Mouse (Mus musculus) gastrocnemius, adult 18-20 months (tissue): ENCODE data around the gene Wnk1. TPM values are rescaled to one million over a fixed set of nuclear protein-coding genes. Genes with fewer than 3 reads are reported as not detected.

ENCODE experiments used
- DNase-seq: peaks from one replicate; pipeline ENCODE4 v3.0.0; 2021; ENCODE audit warnings: low spot score
- total RNA-seq, 2 experiments: library from RNA; stranded (reverse); gene quantifications; 2 replicates each; pipeline ENCODE4 v1.2.3; 2021

Wnk1 gene
- total RNA-seq, 2 experiments from 2014 or later = 301 to 376 TPM

GRCm38 (mm10) chr6:120042632-120043220 is 4.3 kb upstream of the Wnk1 start:
- no peak for DNase-seq

GRCm38 (mm10) chr6:120040557-120040857 is 2.0 kb upstream of the Wnk1 start:
- no peak for DNase-seq

GRCm38 (mm10) chr6:120039668-120040556 is 1.4 kb upstream of the Wnk1 start:
- peak; percentile 86 for DNase-seq

DNA sequence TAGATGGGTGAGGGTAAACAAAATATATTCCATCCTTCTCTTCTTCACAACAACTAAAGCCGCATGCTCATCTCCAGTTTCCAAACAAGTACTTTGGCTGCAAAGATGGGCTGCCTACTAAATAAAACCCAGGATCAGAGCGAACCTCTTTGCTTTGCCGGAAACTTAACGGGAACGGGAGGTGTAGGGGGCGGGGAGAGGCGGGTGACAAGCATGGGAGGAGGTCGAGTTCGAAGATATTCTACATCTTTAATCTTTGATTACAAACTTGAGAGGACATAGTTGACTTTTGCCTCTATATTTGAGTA is 738 bp upstream of the Wnk1 start:
- peak; percentile 33 for DNase-seq

- peak; percentile 65 for DNase-seq
Measured at GRCm38 (mm10) chr6:120037636-120038365, 671 bp downstream of the Wnk1 start.

DNA sequence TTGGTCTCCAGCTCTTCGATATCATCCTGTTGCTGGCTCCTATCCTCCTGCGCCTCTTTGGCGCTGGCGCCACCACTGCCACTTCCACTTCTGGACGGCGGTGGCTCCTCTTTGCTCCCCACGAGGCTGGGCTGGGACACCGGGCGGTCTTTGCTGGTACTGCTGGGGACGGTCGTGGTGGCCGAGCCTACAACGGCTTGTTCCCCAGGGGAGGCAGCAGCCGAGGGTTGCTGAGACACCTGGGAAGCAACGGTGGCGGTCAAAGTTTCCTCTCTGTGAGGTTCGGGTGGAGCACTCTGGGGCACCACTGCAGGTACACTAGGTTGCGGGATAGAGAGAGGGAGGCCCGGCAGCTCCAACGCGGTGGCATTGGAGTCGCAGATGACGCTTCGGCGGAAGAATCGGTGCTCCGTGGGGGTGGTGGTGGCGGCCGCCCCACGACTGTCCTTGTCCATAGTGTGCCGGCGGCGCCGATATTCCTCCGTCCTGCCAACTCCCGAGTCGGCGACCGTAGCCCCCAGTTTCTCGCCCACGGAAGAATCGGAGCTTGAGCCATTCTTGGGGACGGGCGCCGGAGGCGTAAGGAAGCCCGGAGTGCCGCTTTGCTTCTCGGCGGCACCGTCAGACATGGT is 1.4 kb downstream of the Wnk1 start:
- DNase-seq = peak; percentile 70

GRCm38 (mm10) chr6:120024577-120024976 is 13.9 kb downstream of the Wnk1 start:
- DNase-seq = no peak

DNA sequence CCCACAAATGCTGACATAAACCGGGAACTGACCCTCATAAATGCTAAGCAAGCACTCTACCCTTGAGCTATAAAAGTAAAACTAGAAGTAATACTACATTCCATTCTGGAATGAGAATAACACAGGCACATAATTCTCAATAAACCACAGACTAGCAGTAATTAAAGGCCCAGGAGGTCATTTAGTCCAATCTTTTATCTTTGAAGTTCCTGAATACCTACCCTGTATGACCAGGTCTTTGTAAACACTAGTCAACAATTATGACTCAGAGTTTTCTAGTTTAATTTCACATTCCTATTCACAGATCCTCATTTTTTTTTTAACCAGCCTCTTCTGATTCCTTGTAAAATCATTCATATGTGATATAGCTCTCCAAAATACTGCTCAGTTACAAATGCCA is 14.7 kb downstream of the Wnk1 start:
- no peak for DNase-seq

DNA sequence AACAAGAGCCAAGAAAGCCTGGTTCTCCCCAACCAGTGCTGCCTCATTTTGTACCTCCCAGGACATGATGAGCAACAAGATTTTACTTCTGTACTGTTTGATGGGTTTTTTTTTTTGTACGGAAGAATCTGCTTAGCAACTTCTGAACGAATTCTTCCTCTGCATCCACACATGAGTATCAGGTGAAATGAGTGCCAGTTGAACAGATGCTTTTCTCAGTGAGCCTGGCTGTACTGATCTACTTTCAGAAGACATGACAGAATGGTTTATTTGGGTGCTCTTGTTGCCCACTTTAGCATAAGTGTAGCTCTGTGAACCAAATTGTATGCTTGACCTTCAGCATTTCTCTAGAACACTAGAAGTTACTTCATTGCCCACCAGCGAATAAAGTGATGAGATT is 16.4 kb downstream of the Wnk1 start:
- DNase-seq = no peak

- DNase-seq = no peak
Measured at GRCm38 (mm10) chr6:120019697-120020096, 18.8 kb downstream of the Wnk1 start.

GRCm38 (mm10) chr6:120013125-120013524 is 25.3 kb downstream of the Wnk1 start:
- DNase-seq = no peak

DNA sequence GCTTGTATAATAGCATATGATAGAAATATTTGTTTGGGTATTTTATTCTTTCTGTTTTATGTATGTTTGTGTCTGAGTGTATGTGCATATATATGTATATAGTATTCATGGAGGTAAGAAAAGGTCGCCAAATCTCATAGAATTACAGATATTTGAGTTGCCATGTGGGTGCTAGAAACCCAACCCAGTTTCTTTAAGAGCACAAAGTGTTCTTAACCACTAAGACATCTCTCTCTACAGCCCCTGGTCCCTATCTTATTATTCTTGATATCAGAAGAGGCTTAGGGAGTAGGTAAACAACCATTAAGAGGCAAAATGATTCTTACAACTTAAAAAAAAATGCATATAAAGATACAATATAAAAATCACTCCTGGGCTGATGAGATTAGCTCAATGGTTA is 27.0 kb downstream of the Wnk1 start:
- DNase-seq = no peak

GRCm38 (mm10) chr6:120011001-120011400 is 27.5 kb downstream of the Wnk1 start:
- DNase-seq = no peak

- DNase-seq = no peak
Measured at GRCm38 (mm10) chr6:120010535-120010934, 27.9 kb downstream of the Wnk1 start.

GRCm38 (mm10) chr6:120001718-120002117 is 36.8 kb downstream of the Wnk1 start:
- DNase-seq = peak; percentile 46

DNA sequence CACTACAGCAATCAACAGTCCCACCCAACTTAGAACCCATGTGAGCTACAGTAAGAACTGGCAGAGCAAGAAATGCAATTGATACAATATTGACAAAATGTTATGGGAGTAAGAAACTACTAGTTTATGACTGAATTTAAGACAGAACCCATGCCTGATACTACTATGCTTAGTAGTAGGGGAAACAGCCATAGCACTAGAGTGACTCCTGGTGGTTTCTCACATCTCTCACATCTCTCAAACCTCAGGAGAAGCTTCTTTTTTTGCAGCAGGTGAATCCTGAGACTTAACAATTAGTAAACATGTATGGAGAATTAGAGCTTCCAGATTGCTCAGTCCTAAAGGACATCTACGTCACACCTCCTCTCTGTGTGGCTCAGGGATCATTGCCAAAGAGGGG is 42.0 kb downstream of the Wnk1 start:
- DNase-seq = no peak

DNA sequence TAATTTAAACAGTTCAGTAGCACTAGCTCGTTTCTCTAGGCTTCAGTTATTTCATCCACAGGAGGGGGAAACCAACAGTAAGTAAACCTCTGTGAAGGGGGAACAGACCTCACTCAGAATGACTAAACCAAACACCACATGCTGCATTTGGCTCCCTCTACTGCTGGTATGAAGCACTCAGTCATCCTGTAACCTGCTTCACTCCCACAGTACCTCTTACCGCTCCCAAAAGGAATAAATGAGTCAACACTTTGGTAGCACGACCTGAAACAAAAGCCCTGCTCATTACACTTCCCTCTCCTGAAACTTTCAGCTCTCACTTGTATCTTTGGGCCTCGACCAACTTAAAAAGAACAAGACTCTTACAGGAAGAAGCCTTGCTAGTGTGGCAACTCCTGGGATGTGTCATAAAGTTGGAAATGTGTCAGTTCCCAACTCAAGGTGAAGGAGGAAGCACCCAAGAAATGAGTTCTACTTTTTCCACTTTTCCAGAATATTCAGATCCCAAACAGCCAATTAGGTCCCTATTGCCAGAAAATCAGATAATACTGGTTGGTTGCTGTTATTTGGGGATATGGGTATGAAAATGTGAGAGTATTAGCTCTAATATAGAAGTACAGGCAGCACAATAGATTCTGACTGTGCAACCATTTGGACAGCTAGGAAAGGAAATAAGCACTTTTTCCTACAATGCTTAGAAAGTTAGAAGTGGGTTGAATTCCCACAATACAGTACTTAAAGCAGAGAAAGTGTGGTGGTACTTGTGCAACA is 114.1 kb downstream of the Wnk1 start:
- DNase-seq = peak; percentile 35

GRCm38 (mm10) chr6:119922544-119922943 is 115.9 kb downstream of the Wnk1 start:
- DNase-seq = no peak

- DNase-seq = no peak
Measured at GRCm38 (mm10) chr6:119922136-119922535, 116.3 kb downstream of the Wnk1 start.

- DNase-seq = no peak
Measured at GRCm38 (mm10) chr6:119918561-119919181, 119.8 kb downstream of the Wnk1 start.

GRCm38 (mm10) chr6:119915710-119916109 is 122.8 kb downstream of the Wnk1 start:
- DNase-seq = no peak
